Mouse (Mus musculus) heart, embryonic 10.5 days (tissue): ENCODE measurements around the gene Icam4. TPM values are rescaled to one million over a fixed set of nuclear protein-coding genes. Genes with fewer than 3 reads are reported as not detected.
"Not testable (repeated sequence)": the region's sequence is repeated elsewhere in the genome, so short reads cannot be mapped to it uniquely, and the experiment has no call there.

ENCODE experiments used
- DNase-seq: peaks from one replicate; pipeline ENCODE4 v3.0.0-alpha.2; 2017; ENCODE audit warnings: low spot score
- H3K27ac ChIP-seq: fragments of 300-500 bp; sonication (generic); 2 replicates; pipeline ENCODE4 v1.5.1; 2016; ENCODE audit warnings: mild to moderate bottlenecking
- H3K27me3 ChIP-seq: fragments of 300-500 bp; sonication (generic); 2 replicates; pipeline ENCODE4 v1.6.1; 2016; ENCODE audit warnings: mild to moderate bottlenecking; ENCODE audit not compliant: poor library complexity, insufficient read depth, severe bottlenecking
- H3K36me3 ChIP-seq: fragments of 300-500 bp; sonication (generic); 2 replicates; pipeline ENCODE4 v1.6.1; 2016; ENCODE audit warnings: mild to moderate bottlenecking, moderate library complexity
- H3K4me1 ChIP-seq: fragments of 300-500 bp; sonication (generic); 2 replicates; pipeline ENCODE4 v1.6.1; 2016; ENCODE audit warnings: mild to moderate bottlenecking
- H3K4me3 ChIP-seq: fragments of 300-500 bp; sonication (generic); 2 replicates; pipeline ENCODE4 v1.5.1; 2016; ENCODE audit warnings: mild to moderate bottlenecking, moderate library complexity
- H3K9me3 ChIP-seq: fragments of 300-500 bp; sonication (generic); 2 replicates; pipeline ENCODE4 v1.6.1; 2016; ENCODE audit warnings: mild to moderate bottlenecking, moderate library complexity
- WGBS: fragments of 180-500 bp; shearing (Covaris S2); methylation state at CpG from one replicate; pipeline ENCODE4 v1.1.7; 2016; 5-methylcytosine and 5-hydroxymethylcytosine counted together
- polyA plus RNA-seq: library from polyadenylated mRNA; unstranded; fragments of >200 nt; fragmentation: Nextera tagmentation; extraction: Ambion mirVana; gene quantifications from 2 replicates; pipeline ENCODE4 v1.2.1, GENCODE M21; 2016

Icam4 gene
- 15.2 and 19.9 TPM in 2 replicates for polyA plus RNA-seq

GRCm38 (mm10) chr9:21029291-21030054 is at the start of gene Icam4:
Gene Icam4, plus strand, starts transcription at chr9:21029373.
- Histone ChIP-seq H3K4me3 (peak within 1 kb of the TSS; percentile 66), H3K9me3 (no peaks in the 10 kb centered on the region), H3K27me3 (peaks cover 84% of the 10 kb centered on the region), H3K36me3 (no peaks in the 10 kb centered on the region), H3K4me1 (peaks cover 47% of the 10 kb centered on the region), H3K27ac (peak within 1 kb of the TSS; percentile 84)
- DNase-seq, result peak; percentile 93
- WGBS, result under 1% methylated on average over 37 of the region's 37 CpGs

- Histone ChIP-seq H3K27ac (no peak overlapping the region), H3K36me3 (no peaks in the 10 kb centered on the region), H3K27me3 (no peaks in the 10 kb centered on the region), H3K4me3 (no peak overlapping the region), H3K4me1 (peaks cover 38% of the 10 kb centered on the region), H3K9me3 (no peaks in the 10 kb centered on the region)
- DNase-seq, result no peak
- 87% methylated on average over 7 of the region's 7 CpGs for WGBS
Observed at GRCm38 (mm10) chr9:20979769-20980168, 49.4 kb upstream of the Icam4 start.

DNA sequence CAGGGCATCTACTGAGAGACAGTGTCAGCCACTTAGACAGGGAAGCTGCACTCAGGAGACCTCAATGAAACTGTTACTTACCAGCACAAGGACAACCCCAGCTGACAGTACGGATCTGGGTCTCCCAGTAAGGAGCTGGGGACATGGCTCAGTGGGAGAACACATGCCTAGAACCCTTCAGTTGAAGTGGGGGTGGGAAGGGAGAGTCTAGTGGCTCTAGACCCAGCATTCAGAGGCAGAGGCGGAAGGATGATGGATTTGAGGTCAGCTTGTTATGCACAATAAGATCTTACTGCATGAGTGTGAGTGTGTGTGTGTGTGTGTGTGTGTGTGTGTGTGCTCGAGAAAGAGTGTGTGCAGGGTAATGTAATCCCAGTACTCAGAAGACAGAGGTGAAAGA is 47.0 kb upstream of the Icam4 start:
- no peaks in the 10 kb centered on the region for H3K9me3 ChIP-seq
- peaks cover 7% of the 10 kb centered on the region for H3K27me3 ChIP-seq
- 79% methylated on average over 3 of the region's 3 CpGs for WGBS
- DNase-seq, result no peak
- no peaks in the 10 kb centered on the region for H3K36me3 ChIP-seq
- peaks cover 24% of the 10 kb centered on the region for H3K4me1 ChIP-seq
- H3K27ac ChIP-seq, result no peak overlapping the region
- no peak overlapping the region for H3K4me3 ChIP-seq

DNA sequence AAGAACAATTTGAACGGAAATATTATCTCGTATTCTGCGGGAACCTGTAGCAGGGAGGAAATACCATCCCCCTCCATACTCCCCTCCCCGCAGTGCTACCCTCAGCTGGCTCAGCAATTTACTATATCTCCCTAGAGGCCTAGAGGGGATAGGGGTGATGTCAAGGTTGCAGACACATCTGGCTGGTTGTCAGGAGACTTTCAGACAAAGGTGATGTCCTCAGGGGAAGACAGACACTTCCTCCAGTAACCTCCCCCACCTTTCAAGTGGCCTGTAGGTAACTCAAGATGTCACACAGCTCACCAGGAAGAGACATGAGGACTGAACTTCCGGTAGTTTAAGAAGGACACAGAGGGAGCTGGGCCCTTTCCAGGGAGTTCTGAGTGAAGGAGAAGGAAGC is 46.0 kb upstream of the Icam4 start:
- Histone ChIP-seq H3K9me3 (no peaks in the 10 kb centered on the region), H3K36me3 (no peaks in the 10 kb centered on the region), H3K4me1 (peaks cover 23% of the 10 kb centered on the region), H3K4me3 (no peak overlapping the region), H3K27me3 (peaks cover 14% of the 10 kb centered on the region), H3K27ac (no peak overlapping the region)
- DNase-seq, result no peak
- 52% methylated on average over 5 of the region's 5 CpGs for WGBS

GRCm38 (mm10) chr9:20986952-20987686 is 42.1 kb upstream of the Icam4 start:
- peaks cover 18% of the 10 kb centered on the region for H3K4me1 ChIP-seq
- no peak overlapping the region for H3K4me3 ChIP-seq
- no peak for DNase-seq
- no peak overlapping the region for H3K27ac ChIP-seq
- 58% methylated on average over 15 of the region's 15 CpGs for WGBS
- H3K9me3 ChIP-seq, result no peaks in the 10 kb centered on the region
- H3K36me3 ChIP-seq, result no peaks in the 10 kb centered on the region
- H3K27me3 ChIP-seq, result peaks cover 25% of the 10 kb centered on the region

- 13% methylated on average over 7 of the region's 7 CpGs for WGBS
- peaks cover 18% of the 10 kb centered on the region for H3K4me1 ChIP-seq
- DNase-seq, result no peak
- H3K27ac ChIP-seq, result no peak overlapping the region
- H3K36me3 ChIP-seq, result no peaks in the 10 kb centered on the region
- H3K27me3 ChIP-seq, result peaks cover 25% of the 10 kb centered on the region
- H3K4me3 ChIP-seq, result no peak overlapping the region
- H3K9me3 ChIP-seq, result no peaks in the 10 kb centered on the region
Observed at GRCm38 (mm10) chr9:20987953-20988352, 41.2 kb upstream of the Icam4 start.

DNA sequence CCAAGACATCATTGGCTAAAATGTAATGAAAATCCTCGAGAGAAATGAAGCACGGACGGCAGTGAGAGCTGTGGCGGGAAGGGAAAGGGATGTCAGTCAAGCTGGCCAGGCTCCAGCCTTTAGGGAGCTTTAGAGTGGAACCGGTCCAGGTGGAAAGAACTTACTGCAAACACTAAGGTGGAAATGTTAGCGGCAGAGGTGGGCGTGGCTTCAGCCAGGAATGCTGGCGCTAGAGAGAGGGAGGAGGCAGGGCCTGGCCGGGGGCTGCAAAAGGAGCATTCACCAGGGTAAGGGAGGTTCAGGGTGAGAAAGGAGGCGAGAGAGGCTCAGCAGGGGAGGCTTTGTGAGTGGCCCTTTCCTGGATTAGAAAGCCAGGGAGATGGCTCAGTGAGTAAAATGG is 38.3 kb upstream of the Icam4 start:
- DNase-seq, result no peak
- peak overlapping the region; percentile 40 for H3K4me3 ChIP-seq
- 5% methylated on average over 10 of the region's 10 CpGs for WGBS
- peaks cover 16% of the 10 kb centered on the region for H3K4me1 ChIP-seq
- no peaks in the 10 kb centered on the region for H3K36me3 ChIP-seq
- H3K27ac ChIP-seq, result peak overlapping the region; percentile 69; the same call in 1 of the 2 replicates
- peaks cover 25% of the 10 kb centered on the region for H3K27me3 ChIP-seq
- H3K9me3 ChIP-seq, result no peaks in the 10 kb centered on the region

- peaks cover 23% of the 10 kb centered on the region for H3K27me3 ChIP-seq
- no peak overlapping the region for H3K27ac ChIP-seq
- H3K4me1 ChIP-seq, result peaks cover 16% of the 10 kb centered on the region
- H3K4me3 ChIP-seq, result no peak overlapping the region
- 93% methylated on average over 4 of the region's 4 CpGs for WGBS
- H3K9me3 ChIP-seq, result no peaks in the 10 kb centered on the region
- H3K36me3 ChIP-seq, result no peaks in the 10 kb centered on the region
- no peak for DNase-seq
Observed at GRCm38 (mm10) chr9:20991587-20991986, 37.6 kb upstream of the Icam4 start.

- H3K36me3 ChIP-seq, result no peaks in the 10 kb centered on the region
- H3K4me1 ChIP-seq, result peaks cover 12% of the 10 kb centered on the region
- H3K27ac ChIP-seq, result no peak overlapping the region
- WGBS, result 43% methylated on average over 5 of the region's 5 CpGs
- no peaks in the 10 kb centered on the region for H3K9me3 ChIP-seq
- DNase-seq, result no peak
- H3K4me3 ChIP-seq, result no peak overlapping the region
- H3K27me3 ChIP-seq, result peaks cover 10% of the 10 kb centered on the region; the same call in 1 of the 2 replicates
Observed at GRCm38 (mm10) chr9:20993165-20993898, 35.8 kb upstream of the Icam4 start.

GRCm38 (mm10) chr9:20995069-20995468 is 34.1 kb upstream of the Icam4 start:
- no peak overlapping the region for H3K27ac ChIP-seq
- no peak for DNase-seq
- no peaks in the 10 kb centered on the region for H3K9me3 ChIP-seq
- 74% methylated on average over 3 of the region's 3 CpGs for WGBS
- no peak overlapping the region for H3K4me3 ChIP-seq
- peaks cover 12% of the 10 kb centered on the region for H3K4me1 ChIP-seq
- H3K36me3 ChIP-seq, result no peaks in the 10 kb centered on the region
- no peaks in the 10 kb centered on the region for H3K27me3 ChIP-seq

DNA sequence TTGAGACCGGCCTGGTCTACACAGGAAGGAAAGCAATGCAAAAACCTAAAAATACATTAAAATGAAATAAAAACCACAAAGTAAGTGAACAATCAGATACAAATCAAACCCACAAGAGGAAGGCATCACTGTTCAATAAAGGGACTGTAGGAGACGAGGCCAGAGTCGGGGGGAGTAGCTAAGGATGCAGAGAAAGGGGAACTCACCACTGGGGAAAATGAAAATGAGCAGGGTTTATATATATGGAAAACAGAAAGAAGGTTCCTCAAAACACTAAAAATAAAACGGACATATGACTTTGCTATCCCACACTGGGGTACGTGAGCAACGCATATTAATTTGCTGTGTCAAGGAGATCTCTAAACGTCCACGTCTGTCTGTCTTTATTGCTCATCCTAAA is 32.1 kb upstream of the Icam4 start:
- Histone ChIP-seq H3K27me3 (no peaks in the 10 kb centered on the region), H3K9me3 (no peaks in the 10 kb centered on the region), H3K27ac (no peak overlapping the region), H3K4me1 (0 out of 2 replicates have a peak, but pooled peaks cover 6% of the 10 kb centered on the region), H3K36me3 (no peaks in the 10 kb centered on the region), H3K4me3 (no peak overlapping the region)
- DNase-seq, result no peak
- 87% methylated on average over 8 of the region's 8 CpGs for WGBS

DNA sequence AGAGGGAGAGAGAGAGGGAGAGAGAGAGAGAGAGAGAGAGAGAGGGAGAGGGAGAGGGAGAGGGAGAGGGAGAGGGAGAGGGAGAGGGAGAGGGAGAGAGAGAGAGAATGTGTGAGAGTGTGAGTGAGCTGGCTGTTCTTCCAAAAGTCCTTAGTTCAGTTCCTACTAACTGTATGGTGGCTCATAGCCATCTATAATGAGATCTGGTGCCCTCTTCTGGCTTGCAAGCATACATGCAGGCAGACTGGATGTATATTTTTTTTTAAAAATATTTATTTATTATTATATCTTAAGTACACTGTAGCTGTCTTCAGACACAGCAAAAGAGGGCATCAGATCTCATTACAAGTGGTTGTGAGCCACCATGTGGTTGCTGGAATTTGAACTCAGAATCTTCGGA is 30.8 kb upstream of the Icam4 start:
- not testable (repeated sequence) for H3K27me3 ChIP-seq, H3K4me1 ChIP-seq, H3K36me3 ChIP-seq, DNase-seq, H3K27ac ChIP-seq, H3K4me3 ChIP-seq, H3K9me3 ChIP-seq
- 70% methylated on average over 1 of the region's 1 CpGs for WGBS

- Histone ChIP-seq H3K27me3 (no peaks in the 10 kb centered on the region), H3K36me3 (peaks cover 13% of the 10 kb centered on the region), H3K9me3 (no peaks in the 10 kb centered on the region), H3K4me3 (no peak overlapping the region), H3K27ac (no peak overlapping the region), H3K4me1 (peaks cover 5% of the 10 kb centered on the region)
- no peak for DNase-seq
Observed at GRCm38 (mm10) chr9:21000811-21001210, 28.4 kb upstream of the Icam4 start.
